Mouse (Mus musculus) kidney, postnatal 14 days (tissue): ENCODE measurements at regions not wholly inside any gene's neighbourhood (a gene's known extent, or its start where the extent isn't known, plus 50 kb on each side); places are given as distances from the start of the nearest gene placed in this dataset.
A peak's percentile ranks its signal among the peaks of the same experiment; 100 is the strongest.
"Not testable (repeated sequence)": the region's sequence is repeated elsewhere in the genome, so short reads cannot be mapped to it uniquely, and the experiment has no call there.

Experiments
- DNase-seq: peaks from one replicate; pipeline ENCODE4 v3.0.0; 2022; ENCODE audit warnings: mixed read lengths

- DNase-seq, result no peak
These were observed 70.5 kb downstream of the Rchy1 start for GRCm38 (mm10) chr5:91892338-91892737.

GRCm38 (mm10) chr5:91881771-91882170 lies 81.1 kb downstream of the Rchy1 start:
- no peak for DNase-seq

GRCm38 (mm10) chr5:91880231-91880630 lies 82.6 kb downstream of the Rchy1 start:
- no peak for DNase-seq

GRCm38 (mm10) chr5:91878627-91879026 lies 84.2 kb downstream of the Rchy1 start:
- DNase-seq, result no peak

- DNase-seq, result no peak
These were observed 86.2 kb downstream of the Rchy1 start for GRCm38 (mm10) chr5:91876682-91877031.

- no peak for DNase-seq
These were observed 86.8 kb downstream of the Rchy1 start for GRCm38 (mm10) chr5:91875875-91876681.

GRCm38 (mm10) chr5:91872816-91873215 lies 90.1 kb downstream of the Rchy1 start:
- DNase-seq, result no peak

- DNase-seq, result no peak
These were observed 93.1 kb downstream of the Rchy1 start for GRCm38 (mm10) chr5:91869791-91870190.

- DNase-seq, result no peak
These were observed 96.7 kb downstream of the Rchy1 start for GRCm38 (mm10) chr5:91866184-91866583.

- DNase-seq, result no peak
These were observed 97.5 kb downstream of the Rchy1 start for GRCm38 (mm10) chr5:91865365-91865764.

GRCm38 (mm10) chr5:91862843-91863242 lies 100.0 kb downstream of the Rchy1 start:
- no peak for DNase-seq

GRCm38 (mm10) chr5:91862243-91862642 lies 100.6 kb downstream of the Rchy1 start:
- DNase-seq, result no peak

GRCm38 (mm10) chr5:91861440-91862187 lies 101.3 kb downstream of the Rchy1 start:
- DNase-seq, result peak; percentile 8

- DNase-seq, result no peak
These were observed 102.4 kb downstream of the Rchy1 start for GRCm38 (mm10) chr5:91860489-91860888.

- DNase-seq, result no peak
These were observed 110.5 kb downstream of the Rchy1 start for GRCm38 (mm10) chr5:91852330-91852729.

- not testable (repeated sequence) for DNase-seq
These were observed 111.9 kb downstream of the Rchy1 start for GRCm38 (mm10) chr5:91850862-91851569.

- DNase-seq, result no peak
These were observed 112.4 kb downstream of the Rchy1 start for GRCm38 (mm10) chr5:91850440-91850839.

GRCm38 (mm10) chr5:91849533-91849932 lies 113.3 kb downstream of the Rchy1 start:
- DNase-seq, result no peak

GRCm38 (mm10) chr5:91849114-91849513 lies 113.8 kb downstream of the Rchy1 start:
- no peak for DNase-seq

GRCm38 (mm10) chr5:91848528-91848927 lies 114.3 kb downstream of the Rchy1 start:
- no peak for DNase-seq

- no peak for DNase-seq
These were observed 119.8 kb downstream of the Rchy1 start for GRCm38 (mm10) chr5:91843044-91843443.

GRCm38 (mm10) chr5:91841066-91841465 lies 121.8 kb downstream of the Rchy1 start:
- DNase-seq, result no peak

GRCm38 (mm10) chr5:91828481-91828880 lies 134.4 kb downstream of the Rchy1 start:
- no peak for DNase-seq

- no peak for DNase-seq
These were observed 136.2 kb downstream of the Rchy1 start for GRCm38 (mm10) chr5:91826636-91827035.
